In genomic region chr10:117173111-117173510, GRCm38 (mm10) we compare ENCODE assay signal across 23 mouse cellular contexts.
"Had no signal": no experiment of that assay in that cellular context is flagged by ENCODE, and none has a peak within 500 bp of the region (broad histone marks: within the 10 kb centered on the region; RNA-seq: fewer than 3 reads in every experiment).

No protein-coding gene starts in this region.

- H3K4me1 ChIP-seq: limb, embryonic 15.5 days had no signal

- H3K36me3 ChIP-seq: heart, embryonic 10.5 days; heart, embryonic 12.5 days; hindbrain, embryonic 10.5 days; hindbrain, embryonic 12.5 days; intestine, embryonic 15.5 days; limb, embryonic 13.5 days; limb, embryonic 15.5 days; liver, embryonic 12.5 days had no signal

- ATAC-seq: hindbrain, embryonic 16.5 days; inflammation-experienced regulatory T-cells, adult 6 months; intestine, embryonic 15.5 days had no signal

- H3K4me2 ChIP-seq: limb, embryonic 15.5 days had no signal

- H3K27me3 ChIP-seq: heart, embryonic 12.5 days; hindbrain, embryonic 12.5 days; intestine, embryonic 15.5 days; limb, embryonic 13.5 days; limb, embryonic 15.5 days; liver, embryonic 12.5 days had no signal

- H3K27ac ChIP-seq: hindbrain, embryonic 12.5 days; hindbrain, embryonic 14.5 days; intestine, embryonic 15.5 days; limb, embryonic 13.5 days; limb, embryonic 15.5 days had no signal

- H3K4me3 ChIP-seq: hindbrain, embryonic 12.5 days; intestine, embryonic 15.5 days; limb, embryonic 13.5 days; limb, embryonic 15.5 days had no signal

- H3K9ac ChIP-seq: heart, embryonic 12.5 days; hindbrain, embryonic 12.5 days; hindbrain, embryonic 14.5 days; intestine, embryonic 15.5 days; limb, embryonic 13.5 days; limb, embryonic 15.5 days had no signal

- H3K9me3 ChIP-seq: heart, embryonic 10.5 days; heart, embryonic 12.5 days; hindbrain, embryonic 10.5 days; hindbrain, embryonic 12.5 days; intestine, embryonic 15.5 days; limb, embryonic 13.5 days; limb, embryonic 15.5 days; liver, embryonic 12.5 days had no signal

- DNase-seq: gastrocnemius, postnatal 14 days; gastrocnemius, postnatal 36 days; heart, adult 18-20 months; heart, postnatal 10 days; heart, postnatal 4 days; kidney, adult 18-20 months; kidney, adult 8-10 months; kidney, postnatal 10 days; kidney, postnatal 36 days; layer of hippocampus, adult 9-11 months; layer of hippocampus, postnatal 36 days; left cerebral cortex, postnatal 4 days had no signal
